Mouse (Mus musculus) left cerebral cortex, postnatal 36 days (tissue): ENCODE measurements around the gene Rsrc1. TPM values are rescaled to one million over a fixed set of nuclear protein-coding genes. Genes with fewer than 3 reads are reported as not detected.
A peak's percentile ranks its signal among the peaks of the same experiment; 100 is the strongest.
"Not testable (repeated sequence)": the region's sequence is repeated elsewhere in the genome, so short reads cannot be mapped to it uniquely, and the experiment has no call there.

ENCODE experiments used
- DNase-seq, 2 experiments: peaks; one replicate each; pipeline ENCODE4 v3.0.0; 2021 to 2022; ENCODE audit warnings: low spot score in 2 of 2, mixed read lengths in 1 of 2
- intact Hi-C: fragments of 180-260 bp; cut with DNase I; formaldehyde crosslinking; loops from one replicate; pipeline ENCODE4 v1.15.1; 2025
- total RNA-seq, 2 experiments: library from RNA; stranded (reverse); gene quantifications; 2 replicates each; pipeline ENCODE4 v1.2.3; 2021

The Rsrc1 gene
- total RNA-seq, 2 experiments from 2014 or later, result 31.9 to 36.0 TPM

DNA sequence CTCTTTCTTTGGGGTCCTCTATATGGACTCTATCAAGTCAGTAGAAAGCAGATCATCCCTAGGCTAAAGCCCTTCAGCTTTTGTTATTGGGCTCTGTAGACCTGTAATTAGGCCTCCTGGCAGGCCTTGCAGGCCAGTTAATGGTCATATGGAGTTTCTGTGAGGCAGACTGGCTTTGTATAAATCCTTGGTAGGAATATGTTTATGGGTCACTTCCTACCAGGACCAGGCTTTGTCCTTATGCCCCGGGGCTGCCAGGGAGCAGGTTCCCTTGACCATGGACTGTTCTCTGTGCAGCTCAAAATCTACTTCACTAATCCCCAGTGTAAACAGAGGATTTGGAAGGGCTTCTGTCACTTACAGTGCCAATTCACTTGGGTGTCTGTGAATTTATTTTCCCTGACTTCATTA lies 231.9 kb downstream of the Rsrc1 start:
- intact Hi-C loops, result no loop called here
- no peak for DNase-seq

DNA sequence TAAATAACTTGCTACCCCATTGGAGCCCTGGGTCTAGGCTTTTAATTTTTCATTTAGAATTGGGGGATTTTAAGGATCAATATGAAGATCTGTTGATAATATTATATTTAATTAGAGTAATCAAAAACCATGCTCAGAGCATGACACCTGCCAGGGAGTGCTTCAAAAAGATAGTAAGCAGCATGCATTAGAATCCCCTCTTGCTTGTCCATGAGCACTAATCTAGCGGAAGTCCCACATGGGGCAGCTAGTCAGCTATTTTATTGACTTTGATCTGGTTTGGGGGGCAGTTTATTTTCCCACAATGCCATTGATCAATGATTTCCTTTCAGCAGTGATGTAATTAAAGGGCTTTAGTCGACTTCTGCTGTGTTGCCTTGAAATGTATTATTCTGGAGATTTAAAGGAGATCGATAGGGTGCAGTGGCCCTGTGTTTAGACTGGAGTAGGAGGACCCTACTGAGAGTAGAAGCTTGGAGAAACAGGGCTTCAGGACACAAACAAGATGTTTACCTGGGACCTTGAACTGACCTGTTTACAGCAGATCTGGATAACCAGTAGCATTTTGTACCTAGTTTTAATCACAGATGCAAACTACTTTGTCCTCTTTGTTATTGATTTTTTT lies 251.5 kb downstream of the Rsrc1 start:
- DNase-seq, result no peak
- intact Hi-C loops, result no loop called here

DNA sequence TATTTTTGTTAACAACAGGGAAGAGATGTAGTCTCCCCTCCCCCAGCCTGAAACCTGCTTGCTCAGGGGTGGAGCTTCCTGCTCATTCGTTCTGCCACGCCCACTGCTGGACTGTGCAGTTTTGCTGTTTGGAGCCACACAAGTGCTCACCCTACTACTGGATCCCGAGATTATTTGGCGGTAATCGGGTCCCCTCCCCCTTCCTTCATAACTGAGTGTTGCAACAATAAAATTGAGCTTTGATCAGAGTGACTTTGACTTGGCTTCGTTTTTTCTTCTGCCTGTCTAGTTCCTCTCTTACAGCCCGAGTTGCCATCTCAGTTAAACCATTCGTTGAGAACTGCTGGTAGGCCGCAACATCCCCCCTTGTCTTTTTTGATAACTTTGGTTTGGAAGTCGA lies 261.3 kb downstream of the Rsrc1 start:
- intact Hi-C loops, DNase-seq: not testable (repeated sequence)

DNA sequence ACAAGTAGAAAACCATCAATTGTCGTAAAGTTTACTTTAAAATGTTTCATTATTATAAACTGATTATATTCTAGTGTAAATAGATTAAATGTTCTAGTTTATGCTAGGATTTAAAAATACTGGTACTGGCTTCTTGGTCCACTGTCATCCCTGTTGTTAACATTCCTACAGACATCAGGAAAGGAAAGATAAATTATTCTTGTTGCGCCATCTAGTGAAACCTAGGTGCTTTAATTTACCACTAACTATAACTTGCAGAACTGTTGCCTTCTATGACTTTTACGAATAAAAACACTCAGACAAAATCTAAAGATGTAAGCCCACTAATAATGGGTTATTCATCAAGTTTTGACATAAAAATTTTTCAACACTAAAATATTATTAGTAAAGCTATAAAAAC lies 286.3 kb downstream of the Rsrc1 start:
- intact Hi-C loops, result loop anchor here (5.0 to 10.0 kb wide), 2 partner anchors 855 to 933 kb away; no protein-coding TSS in a partner anchor

DNA sequence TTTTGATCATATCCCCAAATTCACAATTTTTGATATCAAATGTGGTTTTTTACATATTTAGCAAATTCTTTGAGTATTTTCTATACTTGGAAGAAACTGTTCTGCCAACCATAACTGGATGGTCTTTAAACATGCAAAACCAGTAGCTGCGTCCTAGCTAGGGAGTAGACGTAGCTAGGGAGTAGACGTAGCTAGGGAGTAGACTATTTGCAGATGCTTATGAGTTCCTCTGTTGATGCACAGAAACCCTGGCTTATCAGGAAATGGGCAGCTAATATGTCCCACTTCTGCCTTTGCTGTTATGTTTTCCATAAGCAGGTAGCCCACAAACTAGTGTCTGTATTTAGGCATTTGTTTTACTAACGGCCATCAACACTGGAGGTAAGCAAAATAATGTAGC lies 298.6 kb downstream of the Rsrc1 start:
- intact Hi-C loops, result no loop called here
- no peak for DNase-seq

More for the DNA sequence above, 286.3 kb downstream of the Rsrc1 start:
- no peak for DNase-seq

DNA sequence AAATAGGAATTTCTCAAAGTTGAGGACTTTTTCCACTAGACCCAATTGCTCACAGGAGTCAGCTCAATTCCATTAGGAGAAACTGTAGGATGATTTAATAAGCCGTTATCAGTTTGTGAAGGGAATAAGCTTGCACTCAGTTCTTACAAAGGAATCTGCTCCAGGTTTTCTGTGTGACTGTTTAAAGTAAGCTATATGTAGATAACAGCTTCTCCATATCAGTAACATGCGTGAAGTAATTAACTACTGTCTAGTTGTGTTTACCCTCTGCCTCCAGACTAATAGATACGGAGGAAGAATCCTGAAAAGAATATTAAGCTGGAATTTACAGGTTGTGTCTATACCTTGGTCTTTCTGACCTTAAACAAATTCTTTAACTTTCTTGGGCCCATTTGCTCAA lies 299.1 kb downstream of the Rsrc1 start:
- no peak for DNase-seq
- intact Hi-C loops, result no loop called here

DNA sequence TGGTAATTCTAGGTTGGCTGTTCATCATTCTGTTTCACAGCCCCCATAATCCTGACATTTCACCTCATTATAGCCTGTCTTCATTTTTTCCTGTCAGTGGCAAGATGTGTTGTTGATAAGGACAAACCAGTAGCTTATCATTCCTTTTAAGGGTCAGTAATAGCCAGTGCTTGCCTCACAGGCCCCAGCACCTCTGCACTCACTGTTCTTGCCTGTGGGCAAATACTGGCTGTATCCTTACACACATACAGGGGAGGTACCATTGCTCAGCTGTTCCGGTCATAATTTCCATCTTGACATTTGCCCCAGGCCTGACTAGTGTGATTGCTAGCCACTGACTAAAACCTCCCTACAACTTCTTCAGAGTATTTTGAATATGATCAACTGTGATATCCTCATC lies 302.8 kb downstream of the Rsrc1 start:
- intact Hi-C loops, result no loop called here

DNA sequence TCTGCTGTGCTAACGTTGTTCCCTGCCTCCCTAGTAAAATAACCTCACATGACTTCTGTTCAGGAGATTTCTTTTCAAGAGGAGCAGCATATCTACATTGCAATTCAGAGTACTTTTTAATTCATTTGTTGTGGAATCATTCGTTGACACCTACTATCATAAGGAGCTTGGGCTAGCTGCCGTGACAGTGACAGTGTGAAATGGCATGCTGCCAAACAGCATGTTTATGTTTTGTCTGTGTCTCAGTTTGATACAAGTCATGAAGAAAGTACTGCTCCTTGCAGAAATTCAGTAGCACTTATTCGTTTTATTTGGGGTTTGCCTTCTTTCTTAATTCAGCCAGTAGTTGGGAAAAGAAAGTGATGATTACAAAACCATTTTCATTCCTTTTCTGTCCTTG lies 303.7 kb downstream of the Rsrc1 start:
- intact Hi-C loops, result no loop called here
- DNase-seq, result no peak

More for the DNA sequence above, 302.8 kb downstream of the Rsrc1 start:
- DNase-seq, result no peak

DNA sequence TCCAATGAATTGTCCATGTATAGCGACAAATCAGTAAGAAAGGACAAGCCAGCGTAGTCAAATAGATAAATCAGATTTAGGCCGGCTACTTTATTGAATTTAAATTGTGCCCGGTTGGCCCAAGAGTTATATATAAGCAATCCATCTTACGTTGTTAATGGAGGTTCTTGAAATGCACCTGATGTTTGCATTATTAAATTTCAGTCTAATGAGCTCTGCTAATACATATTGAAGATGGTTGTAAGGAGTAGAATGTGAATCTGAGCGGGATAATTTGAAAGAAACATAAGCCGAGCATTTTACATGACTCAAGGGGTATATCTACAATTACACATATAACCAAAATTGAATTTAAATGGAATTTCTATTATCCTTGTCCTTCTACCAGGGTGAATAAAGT lies 307.5 kb downstream of the Rsrc1 start:
- DNase-seq, result no peak
- intact Hi-C loops, result no loop called here

DNA sequence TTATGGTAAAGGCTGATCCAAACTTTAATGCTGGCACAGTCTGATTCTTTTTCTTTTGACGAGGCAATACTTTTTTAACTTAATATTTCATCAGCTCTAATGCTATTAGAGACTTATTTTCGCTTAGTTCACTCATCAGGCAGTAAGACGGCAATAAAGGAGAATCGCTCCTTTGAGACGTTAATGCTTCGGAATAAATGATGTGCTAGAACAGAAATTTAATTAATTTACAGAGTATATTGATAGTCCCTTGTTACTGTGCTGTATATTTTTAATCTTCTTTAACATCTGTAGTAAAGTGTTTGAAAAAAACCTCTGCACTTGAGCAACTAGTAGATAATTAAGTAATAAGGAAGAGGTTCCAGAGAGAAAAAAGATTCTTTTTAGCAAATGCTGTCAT lies 308.3 kb downstream of the Rsrc1 start:
- DNase-seq, result no peak
- intact Hi-C loops, result no loop called here

DNA sequence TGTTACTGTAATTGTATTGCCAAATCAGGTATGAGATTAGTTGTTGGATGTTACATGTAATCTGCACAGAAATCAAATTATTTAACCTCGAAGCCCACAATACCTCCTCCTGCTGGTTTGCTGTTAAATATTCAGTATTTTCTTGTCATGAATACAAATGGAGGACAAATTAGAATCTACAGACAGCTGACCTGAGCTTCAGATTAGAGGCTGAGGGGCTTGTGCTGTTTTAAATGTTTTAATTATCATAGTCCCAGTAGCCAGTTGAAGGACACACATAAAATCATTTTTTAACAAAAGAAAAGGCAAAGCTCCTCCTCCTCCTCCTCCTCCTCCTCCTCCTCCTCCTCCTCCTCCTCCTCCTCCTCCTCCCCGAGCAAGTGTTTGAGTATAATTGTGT lies 327.5 kb downstream of the Rsrc1 start:
- intact Hi-C loops, result no loop called here

DNA sequence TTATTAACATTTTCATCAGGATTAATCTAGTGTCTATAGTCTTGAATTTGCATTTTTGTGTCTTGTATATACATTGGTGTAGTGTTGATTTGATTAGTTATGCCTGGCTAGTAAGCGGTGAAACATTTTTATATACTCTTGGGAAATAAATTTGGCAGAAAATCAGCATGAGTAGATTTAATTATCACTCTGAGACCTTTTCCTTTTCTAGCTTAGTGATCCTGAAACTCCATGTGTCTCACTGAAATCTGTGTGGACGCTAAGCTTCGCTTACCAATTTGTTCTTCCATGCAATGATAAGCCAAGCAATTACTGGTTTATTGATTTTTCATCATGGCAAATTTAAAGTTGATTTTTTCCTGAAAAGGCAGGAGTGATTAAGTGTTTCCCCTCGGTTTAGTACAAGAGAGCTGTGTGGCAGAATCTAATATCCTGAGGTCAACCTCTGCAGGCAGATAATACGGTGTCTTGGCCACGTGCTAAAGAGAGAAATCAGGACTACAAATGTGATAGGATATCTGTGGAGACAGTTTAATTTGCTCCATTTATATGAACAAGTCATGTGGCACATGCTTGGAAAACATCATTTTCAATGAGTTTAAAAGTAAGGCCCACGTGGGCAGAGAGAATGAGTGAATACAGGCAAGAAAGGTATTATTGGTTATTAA lies 328.6 kb downstream of the Rsrc1 start:
- intact Hi-C loops, result no loop called here
- DNase-seq, result no peak

More for the DNA sequence above, 327.5 kb downstream of the Rsrc1 start:
- DNase-seq, result no peak

DNA sequence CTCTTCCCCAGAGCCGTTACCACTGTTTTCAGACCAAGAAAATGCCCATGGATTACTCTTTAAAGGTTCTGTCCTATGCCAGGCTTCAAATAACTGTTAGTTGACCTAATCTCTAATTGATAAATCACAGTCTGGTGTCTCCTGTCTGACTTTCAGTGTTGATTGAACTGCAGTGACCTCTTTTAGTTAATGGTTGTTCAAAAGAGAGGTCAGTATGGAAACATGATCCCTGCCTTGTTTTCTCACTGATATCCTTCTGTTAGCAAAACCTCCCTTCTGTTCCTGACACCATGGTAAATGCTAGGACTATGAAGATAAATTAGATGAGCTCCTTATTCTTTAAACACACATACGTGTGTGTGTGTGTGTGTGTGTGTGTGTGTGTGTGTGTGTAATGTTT lies 330.2 kb downstream of the Rsrc1 start:
- intact Hi-C loops, result no loop called here
- DNase-seq, result no peak

DNA sequence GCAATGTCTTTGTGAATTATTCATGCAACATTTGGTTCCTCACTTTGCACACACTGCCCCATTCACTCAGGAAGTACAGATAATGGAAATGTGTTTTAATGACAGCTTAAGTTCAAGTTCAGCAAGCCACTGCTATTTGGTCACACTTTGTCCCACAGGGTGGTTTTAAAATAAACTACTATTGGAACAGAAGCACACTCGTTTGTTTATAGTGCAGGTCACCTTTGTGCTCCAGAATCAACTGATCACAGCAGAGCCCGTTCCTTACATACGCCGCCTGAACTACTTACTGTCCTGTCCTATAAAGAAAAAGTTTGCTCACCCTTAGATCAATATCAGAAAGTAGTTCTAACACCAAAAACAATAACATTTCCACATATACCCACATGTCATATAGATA lies 341.2 kb downstream of the Rsrc1 start:
- no peak for DNase-seq
- intact Hi-C loops, result no loop called here

DNA sequence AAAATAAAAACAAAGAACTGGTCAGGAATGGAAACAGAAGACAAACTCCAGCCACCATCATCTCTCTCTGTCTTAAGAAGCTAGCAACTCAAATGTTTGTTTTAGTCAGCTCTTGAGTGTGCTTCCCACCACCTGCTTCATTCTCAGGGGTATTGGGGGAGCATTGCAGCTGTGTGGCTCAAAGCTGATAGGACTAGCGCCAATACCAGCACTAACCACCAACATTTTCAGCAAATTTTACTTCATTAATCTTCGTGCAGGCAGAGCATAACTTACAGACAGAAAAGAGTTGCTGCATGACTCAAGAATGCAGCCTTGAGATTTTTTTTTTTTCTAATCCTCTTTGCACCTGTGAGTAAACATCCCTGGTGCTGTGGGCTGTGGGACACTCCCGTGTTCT lies 358.4 kb downstream of the Rsrc1 start:
- DNase-seq, result no peak
- intact Hi-C loops, result no loop called here

DNA sequence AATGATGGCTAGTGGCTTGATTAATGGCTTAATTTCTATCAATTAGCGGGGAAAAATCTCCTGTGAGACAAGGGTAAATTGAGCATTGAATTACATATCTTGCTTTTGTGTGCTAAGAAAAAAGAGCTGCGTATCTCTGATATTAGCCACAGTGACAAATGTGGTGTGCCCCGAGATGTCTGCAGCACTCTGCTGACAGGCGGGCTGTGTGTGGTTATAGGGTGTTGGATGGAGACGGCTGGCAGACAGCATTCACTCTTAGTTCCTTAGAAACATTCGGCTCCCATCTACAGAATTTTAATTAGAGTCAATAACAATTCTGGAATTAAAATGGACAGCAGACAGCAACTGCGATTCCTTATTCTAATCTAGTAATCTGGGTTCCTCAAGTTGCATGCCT lies 359.7 kb downstream of the Rsrc1 start:
- intact Hi-C loops, result loop anchor here (10.0 kb wide), 1 partner anchor 356 kb away; the partner anchor contains the start of genes Rsrc1 and Shox2
- DNase-seq, result no peak

DNA sequence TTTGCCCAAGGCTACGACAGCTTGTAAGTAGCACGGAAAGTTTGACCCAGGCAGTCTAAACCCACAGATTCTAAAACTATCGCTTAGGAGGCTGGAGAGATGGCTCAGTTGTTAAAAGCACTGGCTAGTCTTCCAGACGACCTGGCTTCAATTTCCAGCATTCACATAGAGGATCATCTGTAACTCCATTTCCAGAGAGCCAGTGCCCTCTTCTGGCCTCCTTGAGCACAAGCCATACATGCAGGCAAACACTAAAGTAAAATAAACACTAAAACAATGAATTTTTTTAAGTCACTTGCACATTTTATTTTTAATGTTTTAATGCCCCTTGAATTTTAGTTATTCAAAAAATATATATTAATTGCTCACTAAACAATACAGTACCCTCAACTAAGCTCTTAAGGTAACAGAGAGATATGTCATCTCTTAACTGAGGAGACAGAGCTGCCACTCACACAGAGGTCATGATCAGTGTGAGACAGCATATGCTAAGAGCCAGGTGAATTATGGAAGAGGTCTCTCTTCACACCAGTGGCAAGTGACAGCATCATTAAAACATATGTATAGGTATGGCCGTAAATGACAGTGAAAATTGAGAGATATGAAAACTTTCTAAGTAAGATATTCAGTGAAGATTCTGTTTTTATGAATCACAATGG lies 361.9 kb downstream of the Rsrc1 start:
- no peak for DNase-seq

DNA sequence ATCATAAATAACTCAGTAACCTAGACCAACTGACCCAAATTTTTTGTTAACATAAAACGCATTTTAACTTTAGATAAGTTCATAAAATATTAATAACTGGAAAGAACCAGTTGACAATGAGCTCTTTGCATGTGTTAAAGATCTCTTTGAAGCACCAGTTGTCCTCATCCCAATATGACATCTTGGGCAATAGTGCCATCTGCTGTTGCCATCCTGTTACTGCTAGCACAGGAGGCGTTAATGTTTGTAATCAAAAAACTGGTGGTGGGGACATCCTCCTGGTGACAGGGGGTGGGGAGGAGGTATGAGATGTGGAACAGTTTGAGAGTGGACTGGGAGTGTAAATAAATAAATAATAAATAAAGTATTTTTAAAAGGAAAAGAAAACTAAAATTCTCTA lies 363.4 kb downstream of the Rsrc1 start:
- DNase-seq, result peak; percentile 23 to 43
- intact Hi-C loops, result loop anchor here (2.0 to 10.0 kb wide), 3 partner anchors 360 to 1012 kb away; partner anchors contain the start of genes Rsrc1 and Shox2

More for the DNA sequence above, 361.9 kb downstream of the Rsrc1 start:
- intact Hi-C loops, result loop anchor here (10.0 kb wide), 1 partner anchor 358 kb away; the partner anchor contains the start of genes Rsrc1 and Shox2

DNA sequence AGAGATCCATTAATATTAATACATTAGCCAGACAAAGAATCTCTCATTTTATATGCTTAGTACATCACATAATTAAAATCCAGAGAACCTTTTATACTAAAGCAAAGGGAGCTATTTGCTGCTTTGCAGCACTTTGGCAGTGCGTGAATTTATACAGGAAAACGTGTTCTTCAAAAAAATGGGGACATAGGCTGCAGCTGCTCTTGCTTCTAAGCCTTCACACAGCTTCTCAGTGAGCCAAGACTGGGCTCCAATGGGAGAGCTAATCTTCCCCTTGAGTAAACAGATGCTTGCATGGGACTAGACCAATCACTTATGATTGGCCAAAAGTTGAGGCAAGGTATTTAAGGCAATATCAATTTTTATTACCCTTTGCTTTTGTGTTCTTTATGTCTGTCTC lies 365.5 kb downstream of the Rsrc1 start:
- no peak for DNase-seq
- intact Hi-C loops, result loop anchor here (10.0 kb wide), 1 partner anchor 362 kb away; the partner anchor contains the start of genes Rsrc1 and Shox2

DNA sequence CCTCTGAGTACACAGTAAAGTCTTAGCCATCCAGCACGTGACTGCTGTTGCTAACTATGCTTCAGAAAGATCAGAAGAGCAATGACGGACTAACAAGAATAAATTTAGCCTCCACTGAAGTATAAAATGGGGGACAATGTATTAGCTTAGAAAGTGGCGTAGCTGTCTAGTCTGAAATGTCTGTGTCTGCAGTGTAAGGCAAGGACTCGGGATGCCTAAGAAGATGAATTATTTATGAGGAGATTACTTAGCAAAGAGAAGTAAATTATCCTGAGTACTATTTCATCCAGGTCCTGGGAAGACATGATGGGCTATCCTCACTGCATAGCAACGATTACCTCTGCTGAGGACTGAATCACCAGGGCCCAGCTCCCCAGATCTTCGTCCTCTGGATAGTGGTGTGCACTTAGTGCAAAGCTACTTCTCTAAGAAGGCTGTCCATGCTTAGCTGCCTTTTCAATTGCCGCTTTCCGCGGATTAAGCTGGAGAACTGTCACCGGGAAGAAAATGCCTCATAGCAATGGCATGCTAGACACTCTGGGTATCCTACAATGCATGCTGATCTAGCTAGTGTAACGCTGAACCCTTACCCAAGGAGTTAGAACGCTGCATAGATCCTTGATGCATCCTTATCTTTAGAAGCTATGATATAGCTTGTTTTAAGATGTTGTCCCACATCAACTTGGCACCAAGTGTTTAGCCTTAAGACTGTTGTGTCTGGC lies 370.4 kb downstream of the Rsrc1 start:
- no peak for DNase-seq
- intact Hi-C loops, result loop anchor here (5.0 kb wide), 1 partner anchor 216 kb away; no protein-coding TSS in a partner anchor
